Mouse (Mus musculus) heart, embryonic 14.5 days (tissue): Measurements from ENCODE around the gene Iqgap3. TPM values are rescaled to one million over a fixed set of nuclear protein-coding genes. Genes with fewer than 3 reads are reported as not detected.

Source experiments
- ATAC-seq: fragments of 200-750 bp; cut with Nextera tagmentation; 2 replicates; pipeline ENCODE4 v1.8.0; 2017; ENCODE audit warnings: low read depth, moderate TSS enrichment; ENCODE audit not compliant: insufficient number of reproducible peaks, insufficient read depth, low FRiP score
- H3K27ac ChIP-seq, 2 experiments: fragments of 200-500 bp in 1 of 2; fragments of 300-500 bp in 1 of 2; sonication (generic) in 1 of 2; replicated peaks in 1 of 2; 2 replicates each; pipeline ENCODE4 v1.5.1; 2012 to 2014; ENCODE audit warnings: low read depth in 2 of 2, low read length in 2 of 2, control low read depth in 1 of 2, mild to moderate bottlenecking in 1 of 2, mixed read lengths in 1 of 2; ENCODE audit not compliant: control insufficient read depth in 1 of 2, insufficient read depth in 1 of 2
- H3K27me3 ChIP-seq: fragments of 300-500 bp; sonication (generic); 2 replicates; pipeline ENCODE4 v1.6.1; 2014; ENCODE audit warnings: mild to moderate bottlenecking, low read length, control low read depth; ENCODE audit not compliant: control insufficient read depth, insufficient read depth
- H3K36me3 ChIP-seq: fragments of 300-500 bp; sonication (generic); 2 replicates; pipeline ENCODE4 v1.6.1; 2014; ENCODE audit warnings: mild to moderate bottlenecking, control low read depth, low read length, mixed read lengths; ENCODE audit not compliant: control insufficient read depth, insufficient read depth
- H3K4me1 ChIP-seq, 2 experiments: fragments of 200-500 bp in 1 of 2; fragments of 300-500 bp in 1 of 2; sonication (generic) in 1 of 2; 2 replicates each; pipeline ENCODE4 v1.6.1; 2012 to 2014; ENCODE audit warnings: low read length in 2 of 2, control low read depth in 1 of 2, mixed read lengths in 1 of 2; ENCODE audit not compliant: control insufficient read depth in 2 of 2, insufficient read depth in 2 of 2
- H3K4me2 ChIP-seq: fragments of 300-500 bp; sonication (generic); 2 replicates; pipeline ENCODE4 v1.6.1; 2014; ENCODE audit warnings: mild to moderate bottlenecking, low read length
- H3K4me3 ChIP-seq, 2 experiments: fragments of 200-500 bp in 1 of 2; fragments of 300-500 bp in 1 of 2; sonication (generic) in 1 of 2; 2 replicates each; pipeline ENCODE4 v1.5.1; 2012 to 2014; ENCODE audit warnings: low read length in 2 of 2, mild to moderate bottlenecking in 2 of 2, control low read depth in 1 of 2, low read depth in 1 of 2, moderate library complexity in 1 of 2; ENCODE audit not compliant: control insufficient read depth in 1 of 2, insufficient read depth in 1 of 2
- H3K9ac ChIP-seq: fragments of 300-500 bp; sonication (generic); 2 replicates; pipeline ENCODE4 v1.6.1; 2014; ENCODE audit warnings: mild to moderate bottlenecking, low read length
- H3K9me3 ChIP-seq: fragments of 300-500 bp; sonication (generic); 2 replicates; pipeline ENCODE4 v1.6.1; 2016; ENCODE audit warnings: low read length, control low read depth; ENCODE audit not compliant: control insufficient read depth
- WGBS: fragments of 180-500 bp; shearing (Covaris S2); extraction: QIAGEN DNeasy Blood & Tissue Kit; methylation state at CpG from one replicate; pipeline ENCODE4 v1.1.7; 2014; 5-methylcytosine and 5-hydroxymethylcytosine counted together
- polyA plus RNA-seq: library from polyadenylated mRNA; unstranded; fragments of >200 nt; fragmentation: Nextera tagmentation; extraction: Ambion mirVana; gene quantifications from 2 replicates; pipeline ENCODE4 v1.2.1, GENCODE M21; 2014

Gene Iqgap3
- polyA plus RNA-seq, 1 experiment from 2014 or later, result 22.8 TPM

DNA sequence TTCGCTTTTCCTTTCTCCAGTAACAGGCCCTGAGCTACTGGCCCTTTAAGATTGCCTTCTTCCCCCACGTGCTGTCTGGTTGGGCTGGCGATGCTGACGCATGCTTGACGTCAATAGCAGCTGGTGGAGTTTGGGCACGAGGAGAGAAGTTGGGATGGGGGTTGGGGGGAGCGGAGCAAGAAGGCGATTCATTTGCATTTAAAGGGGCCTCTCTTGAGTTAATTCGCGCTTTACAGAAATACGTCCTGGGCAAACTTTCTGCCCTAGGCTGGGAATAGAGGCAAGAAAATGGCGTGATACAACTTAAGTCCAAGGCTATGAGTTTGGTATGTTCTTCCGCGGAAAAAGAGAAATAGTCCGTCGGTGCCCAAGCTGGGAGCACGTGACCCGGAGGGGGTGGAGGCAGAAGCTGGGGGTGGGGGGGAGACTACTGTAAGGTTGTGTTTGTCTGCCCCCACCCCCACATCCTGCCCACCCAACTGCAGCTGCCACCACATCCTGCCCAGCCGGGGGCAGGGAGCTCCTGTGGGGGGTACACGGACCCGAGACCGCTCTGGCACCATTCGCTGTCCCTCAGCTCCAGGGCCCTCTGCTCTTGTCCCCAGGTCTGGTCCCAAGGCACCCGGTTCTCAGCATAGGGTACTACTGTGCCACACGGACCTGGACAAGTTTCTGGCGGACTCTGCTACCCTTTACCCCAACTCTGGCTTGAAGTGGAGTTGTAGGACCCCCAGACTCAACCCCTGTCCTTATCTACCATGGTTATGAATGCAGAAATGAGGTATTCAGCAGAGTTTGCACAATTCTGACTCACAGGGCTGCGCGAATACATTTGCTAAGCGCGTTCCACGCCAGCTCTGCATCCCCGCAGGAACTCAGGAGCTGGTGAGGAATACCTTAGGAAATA lies 56.8 kb downstream of the Iqgap3 start:
- H3K4me1 ChIP-seq, result peaks cover 36 to 45% of the 10 kb centered on the region in 2 experiments

DNA sequence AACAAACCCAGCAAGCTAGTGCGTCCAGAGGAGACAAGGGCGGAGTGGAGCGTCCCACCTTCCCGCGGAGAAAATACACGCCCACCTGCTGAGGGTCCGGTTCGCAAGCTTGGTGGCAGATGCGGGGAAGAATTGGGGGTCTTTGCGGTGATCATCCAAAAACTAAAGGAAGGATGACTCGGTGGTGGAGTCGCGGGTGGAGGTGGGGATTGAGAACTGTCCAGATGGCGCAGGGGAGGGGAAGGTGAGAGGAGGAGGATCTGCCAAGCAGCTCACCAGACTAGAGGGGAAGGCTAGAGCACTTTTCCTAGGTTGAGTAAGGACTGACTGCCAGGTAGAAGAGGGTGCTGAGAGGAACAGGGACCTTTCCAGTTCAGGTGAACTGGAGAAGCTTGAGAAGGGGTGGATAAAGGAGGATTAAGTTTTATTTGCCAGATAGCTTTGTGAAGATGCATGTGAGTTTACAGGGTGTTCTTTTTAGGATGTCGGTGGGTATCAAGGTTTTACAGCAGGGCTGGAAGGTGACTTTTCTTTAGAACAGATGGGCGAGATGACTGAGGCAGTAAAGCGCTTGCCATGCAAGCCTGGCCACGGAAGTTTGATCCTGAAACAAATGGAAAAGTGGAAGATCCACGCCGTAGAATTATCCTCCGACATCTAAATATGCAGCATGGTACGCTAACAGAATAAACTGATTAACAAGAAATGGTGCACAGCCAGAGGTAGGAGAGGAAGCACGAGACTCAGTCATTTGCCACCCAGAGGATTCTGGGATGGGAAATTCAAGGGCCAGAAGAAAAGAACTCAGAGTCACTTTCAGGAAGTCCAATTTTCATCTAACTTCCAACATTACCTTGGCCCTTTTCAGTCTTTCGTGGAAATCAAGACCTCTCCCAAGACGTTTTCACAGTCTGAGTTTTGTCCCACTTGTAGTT lies 57.7 kb downstream of the Iqgap3 start:
- WGBS, result 17% methylated on average over 25 of the region's 25 CpGs
- H3K9me3 ChIP-seq, result no peaks in the 10 kb centered on the region
- no peak for ATAC-seq
- H3K36me3 ChIP-seq, result no peaks in the 10 kb centered on the region
- peaks cover 29 to 42% of the 10 kb centered on the region in 2 experiments for H3K4me1 ChIP-seq
- H3K27ac ChIP-seq, result peak overlapping the region; percentile 99 to 100
- H3K4me2 ChIP-seq, result peak overlapping the region; percentile 74
- H3K9ac ChIP-seq, result peak overlapping the region; percentile 100
- peak overlapping the region; percentile 57 to 61 for H3K4me3 ChIP-seq
- no peaks in the 10 kb centered on the region for H3K27me3 ChIP-seq

More for the DNA sequence above, 56.8 kb downstream of the Iqgap3 start:
- no peaks in the 10 kb centered on the region for H3K9me3 ChIP-seq
- no peaks in the 10 kb centered on the region for H3K27me3 ChIP-seq
- H3K36me3 ChIP-seq, result no peaks in the 10 kb centered on the region
- peak overlapping the region; percentile 100 for H3K9ac ChIP-seq
- ATAC-seq, result peak; percentile 45
- peak overlapping the region; percentile 99 to 100 for H3K27ac ChIP-seq
- WGBS, result 1% methylated on average over 31 of the region's 32 CpGs
- H3K4me3 ChIP-seq, result peak overlapping the region; percentile 57 to 61
- peak overlapping the region; percentile 74 for H3K4me2 ChIP-seq

DNA sequence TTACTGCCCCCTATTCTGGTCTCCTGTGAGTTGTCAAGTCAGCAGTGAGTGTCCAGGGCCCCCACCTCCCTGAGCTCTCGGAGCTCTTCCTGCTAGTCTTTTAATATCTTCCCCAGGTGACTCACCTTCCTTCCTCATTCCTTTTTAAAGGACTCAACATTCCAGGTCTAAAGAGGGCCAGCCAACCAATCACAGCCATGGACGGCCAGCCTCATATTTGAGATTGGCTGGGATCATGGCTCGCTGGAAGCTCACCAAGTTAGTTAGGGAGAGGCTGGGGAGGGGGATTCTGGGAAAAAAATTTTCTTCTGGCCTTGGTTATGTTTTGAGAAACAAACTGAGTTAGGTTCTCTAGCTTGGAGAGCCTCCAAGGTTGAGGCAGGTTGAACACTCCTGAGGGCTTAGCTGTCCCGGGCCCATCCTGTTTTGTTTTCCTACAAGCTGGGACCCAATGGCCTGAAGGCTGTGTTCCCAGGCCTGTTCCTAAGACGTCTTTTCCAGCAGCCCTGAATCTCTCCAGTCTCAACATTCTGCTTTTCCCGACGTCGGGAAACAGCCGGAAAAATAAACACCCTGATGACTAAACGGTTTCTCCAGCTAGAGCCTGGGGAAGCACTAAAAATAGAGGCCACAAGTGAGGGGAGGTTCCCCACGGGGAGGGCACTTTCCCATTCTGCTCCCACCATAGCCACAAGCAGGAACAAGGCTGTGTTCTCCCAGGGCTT lies 58.6 kb downstream of the Iqgap3 start:
- H3K9ac ChIP-seq, result peak overlapping the region; percentile 100
- H3K4me2 ChIP-seq, result peak overlapping the region; percentile 74
- 3% methylated on average over 11 of the region's 11 CpGs for WGBS
- H3K9me3 ChIP-seq, result no peaks in the 10 kb centered on the region
- H3K27me3 ChIP-seq, result no peaks in the 10 kb centered on the region
- ATAC-seq, result no peak
- no peaks in the 10 kb centered on the region for H3K36me3 ChIP-seq
- H3K27ac ChIP-seq, result peak overlapping the region; percentile 99 to 100
- H3K4me3 ChIP-seq, result peak overlapping the region; percentile 8 to 61; a peak in 3 of 4 replicates
- H3K4me1 ChIP-seq, result peaks cover 35 to 50% of the 10 kb centered on the region in 2 experiments

DNA sequence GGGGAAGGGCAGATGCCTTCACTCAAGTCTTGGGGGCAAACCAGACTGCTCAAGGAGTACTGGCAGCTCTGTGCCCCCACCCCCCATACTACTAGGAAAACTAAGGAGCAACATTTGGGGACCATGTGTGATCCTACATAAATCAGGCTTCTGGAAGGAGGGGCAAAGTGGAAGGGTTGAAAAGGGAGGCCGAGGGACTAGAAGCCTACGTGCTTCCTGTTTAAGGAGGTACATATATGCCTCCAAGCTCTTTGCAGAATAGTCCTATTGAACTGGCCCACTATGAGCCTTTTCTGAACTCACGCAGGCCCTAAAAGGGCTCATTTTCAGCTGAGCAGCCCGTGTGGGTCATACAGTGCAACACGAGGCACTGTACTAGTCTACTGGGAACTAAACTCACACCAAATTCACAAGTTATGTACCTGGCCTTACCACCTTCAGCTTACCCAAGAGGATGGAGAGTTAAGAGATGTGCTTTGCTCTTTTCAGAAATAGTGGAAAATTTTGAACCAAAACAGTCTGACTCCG lies 59.2 kb downstream of the Iqgap3 start:
- WGBS, result 35% methylated on average over 6 of the region's 6 CpGs
- Histone ChIP-seq H3K36me3 (peaks cover 5% of the 10 kb centered on the region), H3K4me2 (peak overlapping the region; percentile 74), H3K9me3 (no peaks in the 10 kb centered on the region), H3K27ac (peak overlapping the region; percentile 99 to 100), H3K9ac (peak overlapping the region; percentile 100), H3K4me3 (peak overlapping the region in 1 of 2 experiments; percentile 98; a peak in 2 of 4 replicates), H3K4me1 (peaks cover 41 to 57% of the 10 kb centered on the region in 2 experiments), H3K27me3 (no peaks in the 10 kb centered on the region)
- no peak for ATAC-seq

DNA sequence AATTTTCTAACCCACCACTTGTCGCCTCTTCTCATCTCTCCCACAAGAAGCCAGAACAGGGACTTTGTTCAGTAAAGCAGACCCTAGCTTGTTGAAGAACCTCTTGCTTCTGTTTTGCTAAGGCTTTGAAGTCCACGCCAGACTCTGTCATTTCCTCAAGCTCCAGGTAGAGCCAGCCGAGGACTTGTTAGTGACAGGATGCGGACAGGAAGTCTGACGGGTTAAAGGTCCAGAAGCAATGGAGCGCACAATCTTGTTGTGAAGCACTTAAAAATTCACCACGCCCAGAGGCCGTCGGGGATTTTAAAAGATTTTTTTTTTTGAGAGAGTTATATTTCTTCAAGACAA lies 59.6 kb downstream of the Iqgap3 start:
- no peaks in the 10 kb centered on the region for H3K27me3 ChIP-seq
- peak overlapping the region; percentile 65 to 98; a peak in 3 of 4 replicates for H3K4me3 ChIP-seq
- no peak for ATAC-seq
- H3K9ac ChIP-seq, result peak overlapping the region; percentile 100
- 8% methylated on average over 9 of the region's 9 CpGs for WGBS
- H3K4me2 ChIP-seq, result peak overlapping the region; percentile 74
- H3K9me3 ChIP-seq, result no peaks in the 10 kb centered on the region
- peaks cover 7% of the 10 kb centered on the region for H3K36me3 ChIP-seq
- peaks cover 45 to 61% of the 10 kb centered on the region in 2 experiments for H3K4me1 ChIP-seq
- H3K27ac ChIP-seq, result peak overlapping the region; percentile 99 to 100

DNA sequence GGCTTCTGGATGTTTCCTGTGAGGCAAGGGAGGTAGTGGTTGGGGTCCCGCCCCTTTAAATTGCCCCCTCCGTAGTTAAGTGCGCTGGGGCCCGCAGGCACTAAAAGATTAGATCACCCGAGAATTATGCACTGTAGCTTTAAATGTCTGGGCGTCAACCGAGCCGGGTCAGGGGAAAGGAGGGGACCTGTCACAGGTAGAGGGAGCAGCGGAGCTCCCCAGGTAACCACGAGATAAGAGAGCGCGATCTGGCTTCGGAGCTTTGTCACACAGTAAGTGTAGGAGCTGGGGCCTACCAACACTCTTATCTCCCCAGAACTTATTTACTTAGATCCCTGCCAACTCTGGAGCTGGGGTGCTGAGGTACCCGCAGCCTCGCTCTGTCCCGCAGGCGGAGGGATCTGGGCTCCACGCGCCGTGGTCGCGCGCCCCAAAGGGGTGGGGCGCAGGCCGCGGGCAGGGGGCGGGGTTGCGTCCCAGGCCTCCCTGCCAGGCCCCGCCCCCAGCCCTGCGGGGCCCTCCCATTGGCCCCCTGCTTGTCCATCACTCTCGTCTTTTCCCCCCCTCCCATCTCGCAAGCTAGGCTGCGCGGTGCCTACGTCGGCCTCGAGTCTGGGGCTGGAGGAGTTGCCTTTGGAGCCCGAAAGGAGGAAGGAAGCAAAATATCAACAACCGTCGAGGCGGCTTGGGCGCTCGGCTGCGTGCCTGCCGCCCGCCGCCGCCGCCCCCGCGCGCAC lies 60.2 kb downstream of the Iqgap3 start, which contains the start of gene Mef2d:
TSS of gene Mef2d (plus strand) at position 586 of the 737 bp plus-strand sequence.
- peaks cover 7% of the 10 kb centered on the region for H3K36me3 ChIP-seq
- under 1% methylated on average over 51 of the region's 52 CpGs for WGBS
- H3K27me3 ChIP-seq, result no peaks in the 10 kb centered on the region
- peak within 1 kb of the TSS; percentile 74 for H3K4me2 ChIP-seq
- peak; percentile 82 for ATAC-seq
- H3K4me1 ChIP-seq, result peaks cover 50 to 66% of the 10 kb centered on the region in 2 experiments
- H3K27ac ChIP-seq, result peak within 1 kb of the TSS; percentile 99 to 100
- no peaks in the 10 kb centered on the region for H3K9me3 ChIP-seq
- H3K9ac ChIP-seq, result peak within 1 kb of the TSS; percentile 100
- H3K4me3 ChIP-seq, result peak within 1 kb of the TSS; percentile 65 to 98
